29 mouse cellular contexts compared by ENCODE assay signal in genomic region chr3:123952121-123952520, GRCm38 (mm10).
DNase-seq lines count a peak whose midpoint lies in the region; ATAC-seq and TF ChIP-seq lines count a peak whose summit lies in the region.
"Had no signal": no experiment of that assay in that cellular context is flagged by ENCODE, and none has a peak within 500 bp of the region (broad histone marks: within the 10 kb centered on the region; RNA-seq: fewer than 3 reads in every experiment).

No protein-coding gene starts in this region.

- ATAC-seq in cerebellum, adult (ENCODE audit: insufficient number of reproducible peaks, low FRiP score, low TSS enrichment): 0 out of 2 replicates have a peak, but pooled peaks have one; percentile 49
- peak; percentile 69; the same call in 1 of the 2 replicates for ATAC-seq in heart, postnatal 0 days (ENCODE audit: insufficient read depth, low read depth)
- ATAC-seq: activated CD4-positive, CD25-positive, alpha-beta regulatory T cell, adult 4 months; CD4-positive, CD25-positive, alpha-beta regulatory T cell, adult 4 months; forebrain, embryonic 14.5 days; forebrain, embryonic 16.5 days; Patski had no signal

- H3K27ac ChIP-seq in cerebellum, adult 2 months (ENCODE audit: insufficient read depth, low read length): no peak overlapping the region
- H3K27ac ChIP-seq in heart, postnatal 0 days (ENCODE audit: low read depth): no peak overlapping the region
- H3K27ac ChIP-seq: embryonic facial prominence, embryonic 13.5 days; embryonic facial prominence, embryonic 15.5 days; forebrain, embryonic 10.5 days; forebrain, embryonic 12.5 days had no signal

- no peak overlapping the region for H3K4me3 ChIP-seq in cerebellum, adult 2 months (replicated peaks; ENCODE audit: insufficient read depth, low read depth, low read length)
- no peak overlapping the region for H3K4me3 ChIP-seq in heart, postnatal 0 days (ENCODE audit: low read depth, low read length)
- H3K4me3 ChIP-seq: embryonic facial prominence, embryonic 13.5 days; embryonic facial prominence, embryonic 15.5 days; erythroblast, embryonic 14.5 days; forebrain, embryonic 10.5 days; forebrain, embryonic 12.5 days had no signal

- WGBS in cerebellum, adult 2 months: 25% methylated on average over 6 of the region's 6 CpGs
- 42% methylated on average over 6 of the region's 6 CpGs for WGBS in heart, postnatal 0 days

- H3K4me2 ChIP-seq in heart, postnatal 0 days (ENCODE audit: low read depth, low read length): no peak overlapping the region; the same call in 1 of the 2 replicates
- H3K4me2 ChIP-seq: embryonic facial prominence, embryonic 13.5 days; embryonic facial prominence, embryonic 15.5 days; forebrain, embryonic 12.5 days had no signal

- no peak for TF ChIP-seq EP300 in heart, postnatal 0 days (IDR thresholded peaks at IDR 0.05; ENCODE audit: low read depth)

- H3K36me3 ChIP-seq in heart, postnatal 0 days (replicated peaks; ENCODE audit: control insufficient read depth, insufficient read depth, low read length): no peaks in the 10 kb centered on the region
- H3K36me3 ChIP-seq: embryonic facial prominence, embryonic 13.5 days; embryonic facial prominence, embryonic 15.5 days; forebrain, embryonic 10.5 days; forebrain, embryonic 12.5 days; G1E had no signal

- H3K4me1 ChIP-seq in cerebellum, adult 2 months (ENCODE audit: control insufficient read depth, insufficient read depth, low read length): peaks cover 4% of the 10 kb centered on the region; the same call in 1 of the 2 replicates
- 0 out of 2 replicates have a peak, but pooled peaks cover 4% of the 10 kb centered on the region for H3K4me1 ChIP-seq in heart, postnatal 0 days (ENCODE audit: control insufficient read depth, insufficient read depth)
- H3K4me1 ChIP-seq: embryonic facial prominence, embryonic 13.5 days; embryonic facial prominence, embryonic 15.5 days; forebrain, embryonic 10.5 days; forebrain, embryonic 12.5 days had no signal

- TF ChIP-seq POLR2A in cerebellum, adult 2 months (IDR thresholded peaks at IDR 0.05; ENCODE audit: borderline replicate concordance, insufficient read depth, low read length): no peak

- H3K9me3 ChIP-seq in heart, postnatal 0 days (replicated peaks; ENCODE audit: control insufficient read depth, low read length): no peaks in the 10 kb centered on the region
- H3K9me3 ChIP-seq: embryonic facial prominence, embryonic 13.5 days; embryonic facial prominence, embryonic 15.5 days; forebrain, embryonic 10.5 days; forebrain, embryonic 12.5 days had no signal

- DNase-seq in cerebellum, adult 2 months: no peak
- DNase-seq in heart, adult 18-20 months: peak; percentile 5 to 11
- DNase-seq in heart, postnatal 25 days (ENCODE audit: low spot score): no peak
- DNase-seq in heart, postnatal 0 days (ENCODE audit: low spot score): peak; percentile 31
- no peak for DNase-seq in heart, postnatal 4 days
- DNase-seq in adipocyte (ENCODE audit: low spot score): peak; percentile 14
- DNase-seq: adrenal gland, adult 2 months; adrenal gland, postnatal 10 days; adrenal gland, postnatal 25 days; B cell, adult 2 months; cerebellum, adult 11-12 months; cerebellum, adult 8-10 months; cerebellum, adult 9-11 months; cerebellum, postnatal 14 days; cerebellum, postnatal 36 days; embryo, embryonic 11 days had no signal

- H3K9ac ChIP-seq in heart, postnatal 0 days (replicated peaks; ENCODE audit: low read depth, low read length): no peak overlapping the region
- H3K9ac ChIP-seq: embryonic facial prominence, embryonic 13.5 days; embryonic facial prominence, embryonic 15.5 days; forebrain, embryonic 12.5 days had no signal

- intact Hi-C loops in heart, postnatal 25 days (cut with DNase I): no loop called here

- TF ChIP-seq CTCF in cerebellum, adult 2 months (IDR thresholded peaks at IDR 0.05; ENCODE audit: borderline replicate concordance, insufficient read depth, low read depth, low read length): no peak
- no peak for TF ChIP-seq CTCF in heart, postnatal 0 days (IDR thresholded peaks at IDR 0.05; ENCODE audit: low read depth)

- H3K27me3 ChIP-seq in cerebellum, adult 2 months (ENCODE audit: control insufficient read depth, insufficient read depth, low read length): no peaks in the 10 kb centered on the region
- no peaks in the 10 kb centered on the region for H3K27me3 ChIP-seq in heart, postnatal 0 days (ENCODE audit: control insufficient read depth, insufficient read depth, low read length)
- H3K27me3 ChIP-seq: CH12.LX; embryonic facial prominence, embryonic 13.5 days; embryonic facial prominence, embryonic 15.5 days; forebrain, embryonic 12.5 days; Patski had no signal

Comparison
In these comparisons a context has a peak if more than half of its experiments do, and no peak if none do; other contexts are left out.
1. DNase-seq: peak in heart, adult 18-20 months (2 of 2), heart, postnatal 0 days (single experiment) and adipocyte (single experiment); none in cerebellum, adult 2 months (0 of 2), heart, postnatal 25 days (single experiment) and heart, postnatal 4 days (single experiment).